19 mouse cellular contexts compared by ENCODE assay signal in genomic region chr3:155776019-155776418, GRCm38 (mm10).
"Had no signal": no experiment of that assay in that cellular context is flagged by ENCODE, and none has a peak within 500 bp of the region (broad histone marks: within the 10 kb centered on the region; RNA-seq: fewer than 3 reads in every experiment).

No protein-coding gene starts in this region.

- H3K9ac ChIP-seq: kidney, embryonic 15.5 days; limb, embryonic 12.5 days; limb, embryonic 15.5 days; liver, embryonic 14.5 days; liver, postnatal 0 days; lung, embryonic 14.5 days; midbrain, embryonic 15.5 days; neural tube, embryonic 12.5 days had no signal

- DNase-seq: kidney, adult 8-10 months; kidney, postnatal 10 days; kidney, postnatal 4 days; left cerebral cortex, postnatal 4 days; liver, postnatal 0 days; lung, embryonic 14.5 days; retina, postnatal 1 day; right cerebral cortex, postnatal 25 days; thymus, adult 18-20 months; thymus, postnatal 36 days had no signal

- H3K27me3 ChIP-seq: kidney, embryonic 15.5 days; limb, embryonic 12.5 days; limb, embryonic 15.5 days; midbrain, embryonic 15.5 days; neural tube, embryonic 12.5 days had no signal

- H3K4me1 ChIP-seq: kidney, embryonic 15.5 days; limb, embryonic 12.5 days; limb, embryonic 15.5 days; midbrain, embryonic 15.5 days; neural tube, embryonic 12.5 days had no signal

- H3K4me3 ChIP-seq: kidney, embryonic 15.5 days; limb, embryonic 12.5 days; limb, embryonic 15.5 days; midbrain, embryonic 15.5 days; neural tube, embryonic 12.5 days had no signal

- H3K27ac ChIP-seq: kidney, embryonic 15.5 days; limb, embryonic 12.5 days; limb, embryonic 15.5 days; liver, embryonic 14.5 days; midbrain, embryonic 15.5 days; neural tube, embryonic 12.5 days had no signal

- H3K36me3 ChIP-seq: kidney, embryonic 15.5 days; limb, embryonic 12.5 days; limb, embryonic 15.5 days; midbrain, embryonic 15.5 days; neural tube, embryonic 12.5 days had no signal

- H3K9me3 ChIP-seq: kidney, embryonic 15.5 days; limb, embryonic 12.5 days; limb, embryonic 15.5 days; midbrain, embryonic 15.5 days; neural tube, embryonic 12.5 days had no signal

- ATAC-seq: liver, postnatal 0 days; lung, postnatal 0 days; midbrain, embryonic 15.5 days had no signal

- H3K4me2 ChIP-seq: kidney, embryonic 15.5 days; limb, embryonic 12.5 days; limb, embryonic 15.5 days; liver, embryonic 11.5 days; lung, embryonic 14.5 days; midbrain, embryonic 11.5 days; midbrain, embryonic 15.5 days; neural tube, embryonic 12.5 days had no signal
